Mouse (Mus musculus): Measurements from ENCODE around the gene Mfsd2a.

Mfsd2a gene

DNA sequence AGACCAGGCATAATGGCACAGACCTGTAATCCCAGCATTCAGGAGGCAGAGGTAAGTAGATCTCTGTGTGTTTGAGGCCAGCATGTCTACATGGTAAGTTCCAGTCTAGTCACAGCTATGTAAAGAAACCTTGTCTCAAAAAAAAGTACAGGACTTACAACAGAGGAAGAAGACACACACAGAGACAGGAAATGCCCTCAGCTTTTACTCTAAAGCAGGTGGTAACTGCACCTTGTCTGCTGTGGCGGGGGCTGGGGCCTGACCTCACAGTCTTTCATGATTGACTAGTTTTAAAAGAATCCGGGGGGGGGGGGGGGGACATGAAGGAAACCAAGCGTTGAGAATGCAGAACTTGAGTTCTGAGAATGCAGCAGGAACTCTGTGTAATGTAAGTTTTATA lies 27.1 kb downstream of the Mfsd2a start:
- no peak for DNase-seq (ENCODE audit: low spot score)

- DNase-seq (ENCODE audit: low spot score) = no peak
Measured at GRCm38 (mm10) chr4:122933051-122933591, 27.9 kb downstream of the Mfsd2a start.

DNA sequence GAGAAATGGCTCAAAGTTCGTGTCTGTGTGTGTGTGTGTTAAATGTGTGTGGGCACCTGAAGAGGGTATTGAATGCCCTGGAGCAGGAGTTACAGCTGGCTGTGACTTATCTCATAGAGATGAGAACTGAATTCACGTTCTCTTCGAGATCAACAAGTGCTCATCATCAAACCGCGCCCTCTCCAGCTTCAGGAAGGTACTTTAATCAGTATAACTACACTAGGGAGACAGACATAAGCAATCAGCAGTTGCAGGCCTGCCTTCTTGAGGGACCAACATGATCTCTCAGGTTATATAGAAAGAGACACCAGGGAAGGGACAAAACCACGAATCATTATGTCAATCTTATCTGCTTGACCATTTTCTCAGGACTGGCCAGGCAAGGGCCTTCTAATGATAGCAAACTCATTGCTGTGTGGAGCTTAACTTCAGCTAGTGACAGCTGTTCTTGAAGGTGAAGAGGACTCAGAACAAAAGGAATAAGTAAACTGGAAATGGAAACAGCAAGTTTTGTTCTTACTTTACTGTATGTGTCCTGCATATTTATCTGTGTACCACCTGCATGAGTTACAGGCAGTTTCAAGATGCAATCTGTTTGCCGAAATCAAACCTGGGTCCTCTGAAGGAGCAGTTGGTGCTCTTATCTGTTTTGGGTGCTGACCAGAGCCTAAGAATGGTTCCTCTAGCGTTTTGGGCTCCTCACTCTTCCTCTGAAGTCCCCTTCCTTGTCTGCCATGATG lies 28.6 kb downstream of the Mfsd2a start:
- DNase-seq (ENCODE audit: low spot score) = no peak

DNA sequence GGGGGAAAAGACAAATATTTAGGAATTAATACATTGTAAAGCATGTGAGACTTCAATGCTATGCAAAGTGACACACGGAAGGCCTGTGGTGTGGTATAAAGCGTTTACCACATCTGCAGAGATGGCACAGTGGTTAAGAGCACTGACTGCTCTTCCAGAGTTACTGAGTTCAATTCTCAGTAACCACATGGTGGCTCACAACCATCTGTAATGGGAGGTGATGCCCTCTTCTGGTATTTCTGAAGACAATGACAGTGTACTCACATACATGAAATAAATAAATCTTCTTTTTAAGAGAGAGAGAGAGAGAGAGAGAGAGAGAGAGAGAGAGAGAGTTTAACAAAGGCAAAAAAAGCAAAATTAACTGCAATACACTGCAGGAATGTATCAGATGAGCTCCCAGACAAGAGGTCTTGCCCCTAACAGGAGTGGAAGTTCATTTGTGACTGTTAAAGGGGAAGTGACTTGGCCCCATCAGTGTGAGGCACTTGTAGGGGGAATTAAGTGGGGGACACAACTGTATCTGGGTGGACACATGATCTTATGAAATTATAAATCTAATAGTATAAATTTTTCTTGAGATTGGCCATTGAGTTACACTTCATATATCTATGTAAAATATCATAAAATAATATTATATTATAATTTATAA lies 29.9 kb downstream of the Mfsd2a start:
- DNase-seq (ENCODE audit: low spot score) = no peak

- no peak for DNase-seq (ENCODE audit: low spot score)
Measured at GRCm38 (mm10) chr4:122923392-122924344, 37.3 kb downstream of the Mfsd2a start.

DNA sequence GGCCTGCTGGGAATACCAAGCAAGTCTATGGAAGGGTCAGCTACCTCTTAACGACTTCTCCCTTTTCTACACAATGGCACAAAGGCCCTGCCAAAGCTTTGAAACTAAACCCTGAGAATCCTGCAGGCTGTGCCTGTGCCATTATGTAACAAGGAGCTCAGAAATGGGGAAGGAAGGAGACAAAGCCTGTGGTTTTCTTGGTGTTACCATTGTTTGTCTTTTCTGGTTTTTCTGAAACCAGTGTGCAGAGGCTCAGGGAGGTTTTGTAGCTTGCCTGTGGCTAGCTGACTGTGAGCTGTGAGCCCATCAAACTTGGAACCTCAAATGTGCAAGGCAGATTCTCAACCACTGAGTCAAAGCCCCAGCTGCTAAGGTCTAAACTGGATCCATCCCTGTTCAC lies 38.1 kb downstream of the Mfsd2a start:
- DNase-seq (ENCODE audit: low spot score) = no peak

DNA sequence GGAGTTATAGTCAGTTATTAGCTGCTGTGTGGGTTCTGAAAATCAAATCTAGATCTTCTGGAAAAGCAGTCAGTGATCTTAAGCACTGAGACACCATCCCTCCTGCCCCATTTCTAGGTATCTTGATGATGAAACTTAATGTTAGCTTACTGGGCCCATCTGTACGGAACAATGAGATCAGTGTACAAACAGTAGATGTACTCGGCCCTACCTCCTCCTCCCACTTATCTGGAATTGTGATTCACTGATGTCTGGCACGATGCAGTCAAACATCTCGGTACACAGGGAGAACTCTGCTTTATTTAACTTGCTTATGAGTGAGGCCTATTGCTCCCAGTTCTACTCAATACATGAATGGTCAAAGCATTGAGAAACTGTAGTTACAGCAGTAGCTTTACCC lies 45.0 kb downstream of the Mfsd2a start:
- DNase-seq (ENCODE audit: low spot score) = no peak

- DNase-seq (ENCODE audit: low spot score) = no peak
Measured at GRCm38 (mm10) chr4:122914186-122914585, 46.8 kb downstream of the Mfsd2a start.

DNA sequence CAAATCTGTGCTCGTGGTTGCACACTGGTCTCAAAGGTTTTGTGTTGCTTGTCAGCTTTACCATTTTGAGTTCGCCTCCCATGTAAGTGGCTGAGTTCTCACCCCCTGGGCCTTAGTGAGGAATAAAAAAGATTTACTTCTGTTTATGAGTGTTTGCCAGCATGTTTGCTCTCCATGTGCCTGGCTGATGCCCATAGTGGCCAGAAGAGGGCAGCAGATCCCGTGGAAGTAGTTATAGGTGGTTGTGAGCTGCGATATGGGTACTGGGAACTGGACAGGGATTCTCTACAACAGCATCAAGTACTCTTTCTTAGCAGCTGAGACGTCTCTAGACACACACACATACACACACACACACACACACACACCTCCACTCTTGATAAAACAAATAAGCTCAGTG lies 48.4 kb downstream of the Mfsd2a start:
- DNase-seq (ENCODE audit: low spot score) = peak; percentile 15

- DNase-seq (ENCODE audit: low spot score) = peak; percentile 51
Measured at GRCm38 (mm10) chr4:122910577-122910976, 50.4 kb downstream of the Mfsd2a start.

GRCm38 (mm10) chr4:122909572-122910189 lies 51.3 kb downstream of the Mfsd2a start:
- peak; percentile 15 for DNase-seq (ENCODE audit: low spot score)

DNA sequence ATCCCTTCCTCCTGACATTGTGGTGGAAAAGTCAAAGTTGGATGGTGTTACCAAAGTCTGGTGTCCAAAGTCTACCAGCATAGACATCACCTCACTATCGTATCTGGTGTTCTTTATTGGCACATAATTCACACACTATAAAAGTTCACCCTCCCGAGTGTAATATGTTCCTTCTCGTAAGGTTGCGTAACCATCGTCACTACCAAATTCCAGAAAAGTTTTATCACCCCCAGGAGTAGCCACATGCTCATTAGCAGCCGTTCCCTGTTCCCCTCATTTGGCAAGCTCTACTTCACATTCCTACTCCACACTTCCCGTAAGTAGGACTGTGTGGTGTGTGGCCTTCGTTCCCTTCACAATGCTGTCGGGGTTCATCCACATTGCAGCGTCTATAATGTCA lies 55.6 kb downstream of the Mfsd2a start:
- no peak for DNase-seq (ENCODE audit: low spot score)

DNA sequence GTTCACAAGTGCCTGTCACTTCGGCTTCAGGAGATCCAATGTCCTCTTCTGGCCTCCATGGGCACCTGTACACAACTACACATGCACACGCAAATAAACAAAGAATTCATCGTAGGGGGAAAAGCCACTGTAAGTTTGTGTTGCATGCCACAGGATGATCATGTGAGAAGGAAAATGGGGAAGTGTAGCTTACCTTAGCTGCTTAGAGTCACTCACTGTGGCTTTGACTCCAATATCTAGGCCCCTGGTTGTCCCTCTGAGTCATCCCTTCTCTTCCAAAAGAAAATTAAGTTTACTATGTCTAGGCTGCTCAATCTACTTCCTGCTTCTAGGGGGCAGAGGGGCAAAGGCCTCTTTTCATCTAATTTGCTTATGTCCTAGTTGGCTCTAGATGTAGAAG lies 57.3 kb downstream of the Mfsd2a start:
- no peak for DNase-seq (ENCODE audit: low spot score)

- peak; percentile 45 for DNase-seq (ENCODE audit: low spot score)
Measured at GRCm38 (mm10) chr4:122902156-122902555, 58.8 kb downstream of the Mfsd2a start.

- peak; percentile 80 for DNase-seq (ENCODE audit: low spot score)
Measured at GRCm38 (mm10) chr4:122898313-122898712, 62.7 kb downstream of the Mfsd2a start.

GRCm38 (mm10) chr4:122897750-122898149 lies 63.2 kb downstream of the Mfsd2a start:
- DNase-seq (ENCODE audit: low spot score) = no peak

Data from retina, embryonic 14.5 days (tissue).